Mouse (Mus musculus) heart, postnatal 0 days (tissue): ENCODE measurements around the gene Gm49337.

Experiments
- CTCF ChIP-seq: IDR thresholded peaks from 2 replicates; pipeline ENCODE4 v1.5.1; 2016; ENCODE audit warnings: antibody characterized with exemption, control low read depth, low read depth
- EP300 ChIP-seq: IDR thresholded peaks from 2 replicates; pipeline ENCODE4 v1.6.1; 2016; ENCODE audit warnings: antibody characterized with exemption, low read depth

GRCm38 (mm10) chr4:116217046-116217445 is 43.9 kb downstream of the Gm49337 start:
- TF ChIP-seq CTCF: no peak
- no peak for TF ChIP-seq EP300
